Mouse (Mus musculus) ES-Bruce4 (cell line): ENCODE data around the gene Rap1gap2.

ENCODE experiments used
- CTCF ChIP-seq: IDR thresholded peaks from one replicate; pipeline ENCODE4 v1.8.1; 2011; ENCODE audit warnings: low read depth, low read length
- EP300 ChIP-seq: IDR thresholded peaks from 2 replicates; pipeline ENCODE4 v1.6.1; 2011; ENCODE audit warnings: low read depth, low read length; ENCODE audit not compliant: insufficient read depth

GRCm38 (mm10) chr11:74638791-74639411 is 28.2 kb upstream of the Rap1gap2 start:
- TF ChIP-seq CTCF: no peak
- TF ChIP-seq EP300: no peak
